Mouse (Mus musculus): ENCODE results near the gene Il4ra.
A peak's percentile ranks its signal among the peaks of the same experiment; 100 is the strongest.

The Il4ra gene

DNA sequence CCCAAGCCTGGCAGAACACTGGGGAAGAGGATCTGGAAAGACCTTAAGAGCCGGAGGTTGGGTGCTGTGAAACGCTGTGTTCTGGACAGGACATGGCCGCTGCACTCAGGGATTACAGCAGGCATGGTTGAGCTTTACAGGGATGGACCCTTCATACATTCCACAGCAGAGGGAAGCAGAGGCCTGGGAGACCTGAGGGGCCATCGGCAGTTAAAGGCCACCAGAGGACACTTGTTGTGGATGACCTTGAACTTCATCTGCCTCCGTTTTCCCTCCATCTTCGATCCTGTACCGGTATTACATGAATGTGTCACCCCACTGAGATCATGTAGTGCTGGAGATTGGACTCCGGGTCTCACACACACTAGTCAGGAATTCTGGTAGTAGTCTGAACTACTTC is 2.0 kb upstream of the Il4ra start:
- DNase-seq (ENCODE audit: low spot score) = no peak

DNA sequence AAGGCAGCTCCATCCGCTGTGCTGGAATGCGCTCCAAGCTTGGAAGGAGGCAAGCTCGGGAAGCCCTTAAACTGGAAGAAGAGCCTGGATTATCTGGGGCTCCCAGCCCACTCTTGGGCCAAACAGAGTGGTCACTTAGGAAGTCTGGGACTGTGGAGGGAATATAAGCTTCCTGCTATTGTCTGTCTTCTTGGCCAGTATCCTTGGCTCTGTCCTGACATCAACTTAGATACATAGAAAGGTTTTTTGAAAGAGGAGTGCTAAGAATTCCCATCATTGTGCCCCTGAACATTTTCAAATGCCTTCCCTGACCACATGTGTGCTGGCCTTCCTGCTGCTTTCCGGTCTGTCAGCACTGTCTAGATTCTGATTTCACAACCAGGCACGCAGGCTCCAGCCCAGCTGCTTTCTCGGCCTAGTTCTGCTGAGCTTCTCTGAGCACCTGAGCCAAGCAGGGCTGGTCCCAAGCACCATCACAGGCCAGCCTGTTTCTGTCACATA is 989 bp upstream of the Il4ra start:
- no peak for DNase-seq (ENCODE audit: low spot score)

DNA sequence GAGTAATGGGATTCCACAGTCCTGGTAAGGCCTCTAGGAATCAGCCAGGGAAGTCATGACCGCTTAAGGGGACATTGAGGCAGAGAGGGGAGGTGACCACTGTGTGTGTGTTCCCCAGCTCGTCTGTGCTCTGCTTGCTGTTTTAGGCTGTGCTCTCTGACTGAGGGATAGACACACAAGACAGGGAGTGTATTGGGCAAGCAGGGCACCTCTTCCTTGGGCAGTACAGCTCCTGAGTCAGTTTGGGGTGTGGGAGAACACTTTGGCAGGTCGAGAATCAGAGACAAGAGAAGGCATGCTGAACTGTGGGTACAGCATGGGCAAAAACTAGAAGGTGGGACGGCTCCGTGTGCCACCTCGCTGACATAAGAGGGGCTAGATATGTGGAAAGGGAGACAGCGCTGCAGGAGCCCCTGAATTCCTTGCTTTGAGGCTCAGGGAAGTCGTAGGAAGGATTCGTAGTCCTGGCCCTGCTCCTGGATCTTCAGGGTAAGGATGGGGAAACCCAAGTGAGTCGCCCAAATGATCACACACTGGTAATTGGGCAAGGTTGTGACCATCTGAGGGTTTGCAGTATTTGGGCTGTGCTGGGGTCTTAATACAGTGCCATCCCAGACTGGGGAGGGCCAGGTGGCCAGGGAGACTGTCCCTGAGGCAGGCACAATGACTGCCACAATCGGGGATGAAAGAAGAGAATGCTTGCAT is 1.1 kb downstream of the Il4ra start:
- no peak for DNase-seq (ENCODE audit: low spot score)

DNA sequence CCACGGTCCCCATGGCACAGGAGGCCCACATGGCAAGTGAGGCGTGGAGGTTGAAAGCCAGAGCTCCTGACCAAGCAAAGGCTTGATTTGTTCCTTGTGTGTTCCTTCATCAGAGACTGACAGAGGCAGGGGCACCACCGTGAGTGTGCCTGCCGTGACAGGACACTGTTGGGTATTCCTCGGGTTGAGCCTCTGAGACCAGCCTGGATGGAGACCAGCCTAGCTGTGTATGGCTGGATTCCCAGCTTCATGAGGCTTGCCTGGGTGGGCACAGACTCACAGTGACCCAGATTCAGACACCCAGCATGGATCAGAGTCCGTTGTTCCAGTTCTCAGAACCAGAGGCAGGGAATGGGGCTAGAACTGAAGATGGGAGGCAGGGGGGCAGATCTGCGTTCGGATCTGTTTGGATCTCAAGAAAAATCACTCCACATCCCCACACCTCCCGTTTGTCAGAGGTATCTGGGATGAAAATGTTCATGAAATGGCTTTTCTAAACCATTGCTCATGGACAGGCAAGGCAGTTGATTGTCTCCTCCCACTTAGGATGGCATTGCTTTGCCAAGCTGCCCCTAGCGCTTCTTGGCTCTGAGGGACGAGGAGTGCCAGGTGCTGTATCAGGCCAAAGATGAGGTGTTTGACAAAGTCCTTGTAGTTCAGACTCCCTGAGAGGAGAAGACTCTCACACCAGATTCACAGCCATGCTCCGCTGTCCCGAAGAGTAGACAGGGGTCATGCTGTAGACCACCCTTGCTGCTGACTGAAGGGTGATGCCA is 1.9 kb downstream of the Il4ra start:
- no peak for DNase-seq (ENCODE audit: low spot score)

DNA sequence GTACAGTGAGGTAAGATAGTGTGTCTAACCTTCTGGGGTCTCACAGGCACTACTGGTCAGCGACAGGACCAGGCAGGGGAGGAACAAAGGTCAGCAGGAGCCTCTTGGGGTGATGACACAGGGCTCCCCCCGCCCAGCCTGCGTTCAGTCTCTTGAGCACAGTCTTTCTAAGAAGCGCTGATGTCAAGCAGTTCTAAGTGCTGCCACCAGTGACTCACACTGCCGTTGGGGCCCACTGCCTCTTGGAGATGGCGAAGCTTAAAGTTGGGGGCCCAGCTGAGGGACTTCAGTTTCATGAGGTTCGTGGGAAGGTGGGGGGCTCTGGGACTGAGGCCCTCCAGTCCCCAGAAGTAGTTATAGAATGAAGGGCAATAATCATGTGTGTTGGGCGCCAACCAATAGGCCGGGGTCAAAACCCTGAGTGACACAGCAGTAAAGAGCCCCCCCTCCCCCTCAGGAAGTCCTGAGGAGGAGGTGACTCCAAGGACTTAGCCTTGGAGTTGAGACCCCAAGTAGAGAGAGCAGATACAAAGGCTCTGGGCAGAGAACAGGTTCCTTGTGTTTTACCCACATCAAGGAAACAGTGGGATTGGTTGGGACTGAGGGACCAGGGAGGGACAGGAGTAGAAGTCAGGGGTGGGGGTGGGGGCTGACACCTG is 2.7 kb downstream of the Il4ra start:
- DNase-seq (ENCODE audit: low spot score) = no peak

DNA sequence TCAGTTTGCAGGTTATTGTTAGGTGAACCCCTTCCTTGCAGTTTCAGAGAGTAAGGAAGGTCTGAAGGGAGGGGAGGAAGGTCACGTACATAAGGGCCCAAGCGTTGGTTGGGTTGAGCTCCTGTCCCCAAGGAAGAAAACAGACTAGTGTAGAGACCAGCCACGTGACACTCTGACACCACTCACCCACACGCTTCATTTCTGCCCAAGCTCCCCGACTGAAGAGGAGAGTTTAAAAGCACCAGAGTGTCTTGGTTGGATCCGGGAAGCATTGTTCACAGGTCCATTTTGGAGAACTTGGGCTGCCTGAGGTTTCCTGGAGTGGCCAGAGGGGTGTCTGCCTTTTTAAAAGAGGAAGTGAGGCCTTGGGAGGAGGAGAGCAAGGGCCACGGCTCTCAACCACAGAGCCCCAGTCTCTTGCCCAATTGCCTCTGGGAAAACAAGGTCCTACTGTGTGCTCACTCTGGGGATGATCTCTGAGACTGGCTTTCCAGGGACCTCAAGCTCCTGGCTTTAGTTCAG is 3.5 kb downstream of the Il4ra start:
- DNase-seq (ENCODE audit: low spot score) = no peak

DNA sequence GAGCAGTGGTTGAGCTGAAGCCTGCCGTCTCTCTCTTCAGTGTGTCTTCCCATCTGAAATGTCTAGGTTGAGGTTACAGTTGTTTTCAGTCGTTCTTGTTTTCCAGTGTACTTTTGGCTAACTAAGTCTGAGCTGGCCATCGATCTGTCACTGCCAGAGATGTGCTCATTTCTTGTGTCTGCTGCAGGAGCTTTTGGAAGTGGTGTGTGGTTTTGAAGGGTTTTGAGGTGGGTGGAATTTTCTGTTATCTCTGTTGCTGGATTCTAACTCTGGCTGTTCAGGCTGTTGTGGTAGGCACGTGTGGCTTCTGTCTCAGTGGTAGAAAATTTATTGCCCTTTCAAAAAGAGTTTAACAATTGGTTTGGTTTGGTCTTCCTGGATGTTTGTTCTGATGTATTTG is 4.2 kb downstream of the Il4ra start:
- no peak for DNase-seq (ENCODE audit: low spot score)

DNA sequence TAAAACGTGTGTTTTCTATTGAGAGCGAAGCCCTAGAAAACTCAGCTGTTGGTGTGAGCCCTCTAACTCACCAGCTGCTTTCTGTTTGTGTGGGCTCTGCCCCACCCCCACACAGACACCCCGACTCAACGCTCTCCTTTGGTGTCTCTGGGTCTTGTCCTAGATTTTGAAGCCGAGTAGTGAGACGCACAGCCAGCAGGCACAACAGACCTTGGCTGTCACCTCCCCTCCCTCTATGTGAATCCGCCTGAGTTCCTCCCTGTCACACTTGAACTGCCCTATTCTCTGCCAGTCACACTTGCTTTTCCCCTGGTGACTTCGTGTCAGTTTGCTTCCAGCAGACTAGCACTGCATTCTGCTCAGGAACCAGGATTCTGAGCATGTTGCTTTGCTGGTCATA is 4.9 kb downstream of the Il4ra start:
- DNase-seq (ENCODE audit: low spot score) = no peak

DNA sequence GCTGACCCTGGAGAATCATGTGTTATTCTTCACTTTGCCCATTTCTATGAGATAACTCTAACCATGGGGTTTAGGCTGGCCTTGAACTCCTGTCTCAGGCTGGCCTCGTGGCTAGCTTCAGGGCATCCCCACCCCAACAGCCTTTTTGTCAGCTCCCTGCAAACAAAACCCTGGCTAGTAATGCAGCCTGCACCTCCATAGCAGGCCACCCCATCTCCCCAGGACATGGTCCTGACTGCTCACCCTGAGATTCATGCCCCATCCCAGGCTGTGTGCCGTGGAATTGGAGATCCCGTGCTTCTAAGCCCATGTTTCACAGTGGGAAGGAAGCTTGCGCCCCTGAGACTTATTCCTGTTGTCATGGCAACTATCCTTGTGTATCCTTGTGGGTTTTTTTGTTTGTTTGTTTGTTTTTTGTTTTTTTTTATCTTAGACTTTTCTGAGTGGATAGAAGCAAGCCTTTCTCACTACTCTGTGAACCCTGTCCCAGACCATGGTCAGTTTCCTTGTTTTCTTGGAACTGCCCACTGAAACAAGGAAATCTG is 6.6 kb downstream of the Il4ra start:
- DNase-seq (ENCODE audit: low spot score) = no peak

DNA sequence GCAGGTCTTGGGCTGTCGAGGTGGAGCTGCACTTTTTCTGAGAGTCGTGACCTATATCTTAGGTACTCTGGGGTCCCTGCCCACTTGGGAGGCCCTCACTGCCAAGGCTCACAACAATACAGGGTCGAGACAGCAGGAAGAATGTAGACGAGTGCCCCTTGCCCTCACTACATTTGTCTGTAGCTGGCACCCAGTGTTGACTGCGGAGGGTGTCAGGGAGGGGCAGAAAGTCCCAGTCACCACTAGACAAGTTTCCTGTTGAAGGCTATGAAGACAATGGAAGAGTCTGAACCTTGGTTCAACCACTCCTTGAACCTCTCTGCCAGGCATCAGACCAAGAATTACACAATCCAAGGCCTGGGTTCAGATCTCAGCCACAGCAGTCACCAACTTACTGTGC is 7.1 kb downstream of the Il4ra start:
- no peak for DNase-seq (ENCODE audit: low spot score)

DNA sequence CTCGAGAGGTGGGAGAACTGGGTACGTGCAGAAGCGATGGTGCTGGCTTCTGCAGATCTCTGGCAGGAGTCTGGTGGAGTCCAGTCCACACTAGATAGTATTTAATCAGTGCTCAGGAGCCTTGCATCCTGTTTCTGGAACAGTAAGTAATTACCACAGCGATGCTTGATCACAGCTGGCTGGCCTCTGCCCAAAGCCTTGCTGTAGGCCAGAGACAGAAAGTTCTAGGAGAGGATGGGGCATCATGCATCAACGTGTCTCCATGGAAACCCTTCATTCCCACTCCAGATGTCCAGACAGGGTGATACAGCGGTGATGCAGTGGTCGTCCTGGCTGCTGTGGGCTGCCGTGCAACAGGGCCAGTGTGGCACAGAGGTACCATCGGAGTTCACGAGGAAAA is 7.6 kb downstream of the Il4ra start:
- DNase-seq (ENCODE audit: low spot score) = no peak

DNA sequence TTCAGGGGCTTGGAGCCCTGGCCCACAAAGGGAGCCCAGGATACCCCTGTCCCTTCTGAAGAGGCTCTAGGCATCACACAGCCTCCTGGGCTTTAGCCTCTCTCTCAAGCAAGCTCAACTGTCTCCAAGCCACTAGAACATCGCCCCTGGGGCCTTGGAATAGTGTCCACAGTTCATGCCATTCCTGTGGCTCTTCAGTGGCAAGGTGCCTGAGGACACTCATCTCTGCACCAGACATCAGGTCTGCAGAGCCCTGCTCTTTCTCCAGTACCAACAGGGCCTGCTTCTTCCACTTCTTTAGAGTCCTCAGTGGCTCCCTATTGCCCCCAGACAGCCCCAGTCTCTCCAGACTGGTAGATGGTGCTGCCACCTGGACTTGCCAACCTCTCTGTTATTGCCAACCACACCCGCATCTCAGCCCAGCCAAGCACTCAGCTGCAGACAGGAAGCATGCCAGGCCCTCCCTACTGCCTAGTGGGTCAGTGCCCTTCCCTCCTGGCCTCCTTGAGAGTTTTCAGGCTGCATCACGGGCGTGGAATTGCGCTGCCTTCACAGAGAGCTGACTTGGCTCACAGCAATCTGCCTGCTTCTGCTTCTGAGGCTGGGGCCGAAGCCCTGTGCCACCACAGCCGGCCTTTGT is 8.3 kb downstream of the Il4ra start:
- DNase-seq (ENCODE audit: low spot score) = peak; percentile 31

DNA sequence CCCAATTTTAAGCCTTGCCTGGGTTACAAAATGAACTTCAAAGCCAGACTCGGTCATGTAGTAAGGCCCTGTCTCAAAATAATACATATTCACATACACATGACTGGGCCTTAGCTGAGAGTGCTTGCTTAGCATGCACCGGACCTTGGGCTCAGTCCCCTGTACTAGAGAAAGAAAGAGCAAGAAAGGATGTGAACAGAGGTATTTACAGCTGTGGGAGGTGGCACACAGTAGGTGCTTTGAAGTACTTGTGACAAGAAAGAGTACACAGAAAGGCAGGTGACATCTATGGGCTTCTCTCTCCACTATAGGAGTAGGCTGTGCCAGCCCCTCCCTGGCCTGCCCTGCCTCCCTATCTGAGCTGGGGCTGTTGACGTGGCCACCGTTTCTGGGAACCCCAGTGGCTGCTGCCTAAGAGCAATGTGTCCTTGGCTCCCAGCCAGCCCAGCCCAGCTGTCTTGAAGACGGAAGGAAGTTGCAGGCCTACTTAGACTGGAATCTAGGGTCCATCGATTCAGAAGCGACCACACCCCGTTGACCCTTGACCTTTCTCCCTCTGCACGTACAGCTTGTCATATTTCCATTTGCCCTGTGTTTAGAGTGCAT is 9.3 kb downstream of the Il4ra start:
- peak; percentile 75 for DNase-seq (ENCODE audit: low spot score)

DNA sequence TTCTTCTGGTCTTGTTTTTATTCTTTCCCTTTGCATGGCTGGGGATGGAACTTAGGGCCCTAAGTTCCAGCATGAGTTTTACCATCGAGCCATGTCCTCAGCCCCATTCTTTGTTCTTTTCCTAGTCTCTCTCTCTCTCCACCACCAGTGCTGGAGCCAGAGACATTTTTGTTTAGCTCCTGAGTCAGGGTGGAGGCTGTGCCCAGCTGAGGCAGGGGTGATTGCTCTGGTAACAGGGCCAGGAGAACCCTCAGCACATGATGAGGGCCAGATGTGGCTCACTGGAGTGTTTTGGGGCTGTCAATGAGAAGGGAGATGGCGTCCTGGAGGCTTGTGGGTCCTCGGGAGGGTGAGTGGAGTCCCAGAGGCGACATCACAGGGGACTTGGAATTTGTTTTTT is 10.5 kb downstream of the Il4ra start:
- DNase-seq (ENCODE audit: low spot score) = no peak

DNA sequence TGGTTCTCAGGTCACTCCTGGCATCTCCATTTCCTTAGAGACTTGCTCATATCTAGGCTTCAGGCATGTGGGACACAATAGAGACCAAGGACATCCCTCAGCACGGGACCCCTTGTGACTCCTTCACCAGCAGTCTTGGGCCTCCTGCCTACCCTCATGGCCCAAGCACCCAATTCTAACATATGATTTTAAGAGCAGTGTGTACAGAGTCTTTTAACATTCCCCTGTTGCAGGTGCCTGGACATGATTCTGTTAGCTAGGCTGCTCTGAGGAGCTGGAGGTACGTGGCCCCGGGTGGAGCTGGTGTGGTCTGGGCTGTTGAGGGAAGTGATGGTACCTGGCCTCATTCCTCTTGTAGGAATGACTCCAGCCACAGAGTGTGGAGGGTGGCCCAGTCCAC is 11.2 kb downstream of the Il4ra start:
- DNase-seq (ENCODE audit: low spot score) = no peak

DNA sequence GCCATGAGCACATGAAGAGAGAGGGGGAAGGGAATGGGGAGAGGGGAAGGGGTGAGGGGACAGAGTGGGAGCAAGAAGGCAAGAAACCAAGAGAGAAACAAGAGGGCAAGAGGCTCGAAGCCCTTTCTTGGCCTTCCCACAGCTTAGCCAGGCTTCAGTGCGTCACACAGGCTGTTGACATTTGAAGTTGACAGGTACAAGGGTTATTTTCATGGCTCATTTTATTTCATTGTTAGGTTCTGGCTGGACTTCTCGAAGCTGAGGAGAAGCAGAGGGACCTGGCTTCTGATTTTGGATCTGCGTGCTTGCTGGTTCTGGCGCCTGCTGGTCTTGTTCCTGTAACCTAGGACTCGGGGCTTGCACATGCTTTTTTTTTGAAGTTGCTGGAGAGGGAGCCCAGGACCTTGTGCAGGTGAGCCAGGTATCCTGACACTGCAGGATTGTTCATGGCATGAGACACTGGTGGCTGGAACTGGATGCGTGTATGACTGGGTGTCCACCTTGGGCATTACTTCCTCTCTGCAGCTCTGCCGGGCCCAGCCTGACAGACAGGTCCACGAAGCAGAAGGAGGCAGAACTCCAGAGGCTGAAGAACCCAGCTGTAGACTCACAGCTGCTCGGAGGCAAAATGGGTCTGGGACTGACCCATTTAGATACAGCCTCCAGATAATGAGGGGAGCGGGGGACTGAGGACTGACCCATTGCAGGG is 12.6 kb downstream of the Il4ra start:
- DNase-seq (ENCODE audit: low spot score) = no peak

DNA sequence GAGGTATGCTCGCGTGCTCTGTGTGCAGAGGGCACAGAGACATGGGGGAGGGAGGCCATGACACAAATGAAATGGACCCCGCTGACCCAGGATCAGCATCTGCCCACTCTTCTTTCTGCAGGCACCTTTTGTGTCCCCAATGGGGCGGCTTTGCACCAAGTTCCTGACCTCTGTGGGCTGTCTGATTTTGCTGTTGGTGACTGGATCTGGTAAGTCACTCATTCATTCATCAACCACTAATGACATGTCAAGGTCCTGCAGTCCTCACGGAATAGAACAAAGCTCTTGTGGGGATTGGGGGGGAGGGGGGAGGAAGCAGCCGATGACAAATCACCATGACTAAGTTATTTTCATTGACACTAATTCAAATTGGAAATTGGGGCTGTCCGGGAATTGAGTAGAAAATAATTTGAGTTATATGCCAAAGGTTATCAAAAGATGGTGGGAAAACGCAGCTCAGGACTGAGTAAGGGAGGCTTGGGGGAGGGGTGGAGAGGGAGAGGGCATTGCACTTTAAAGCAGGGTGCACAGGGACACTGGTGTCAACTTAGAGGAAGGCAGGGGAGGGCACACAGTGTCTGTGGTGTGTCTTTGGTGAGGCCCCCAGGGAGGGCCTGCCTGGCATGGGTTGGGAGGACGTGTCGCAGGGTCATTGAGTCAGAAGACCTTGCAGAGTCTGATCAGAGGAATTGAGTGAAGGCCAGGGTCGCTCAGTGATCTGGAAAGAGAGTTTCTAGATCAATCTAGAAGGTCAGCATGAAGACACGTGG is 13.8 kb downstream of the Il4ra start:
- no peak for DNase-seq (ENCODE audit: low spot score)

DNA sequence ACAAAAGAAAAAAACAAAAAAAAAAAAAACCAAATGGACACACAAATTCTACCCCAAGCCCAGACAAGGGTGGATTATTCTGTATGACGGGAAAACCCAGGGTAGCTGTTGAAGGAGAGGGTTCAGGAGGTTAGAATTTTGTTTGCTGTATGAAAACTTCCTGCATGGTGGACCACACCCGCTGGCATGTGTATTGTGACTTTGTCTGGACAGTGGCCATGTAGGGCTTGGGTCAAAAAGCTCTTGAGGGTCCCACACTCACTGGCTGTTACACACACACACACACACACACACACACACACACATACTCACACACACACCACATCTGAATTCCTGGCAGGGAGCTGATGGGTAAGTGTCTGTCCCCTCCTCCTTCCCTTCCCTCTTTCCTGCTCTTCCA is 14.5 kb downstream of the Il4ra start:
- no peak for DNase-seq (ENCODE audit: low spot score)

DNA sequence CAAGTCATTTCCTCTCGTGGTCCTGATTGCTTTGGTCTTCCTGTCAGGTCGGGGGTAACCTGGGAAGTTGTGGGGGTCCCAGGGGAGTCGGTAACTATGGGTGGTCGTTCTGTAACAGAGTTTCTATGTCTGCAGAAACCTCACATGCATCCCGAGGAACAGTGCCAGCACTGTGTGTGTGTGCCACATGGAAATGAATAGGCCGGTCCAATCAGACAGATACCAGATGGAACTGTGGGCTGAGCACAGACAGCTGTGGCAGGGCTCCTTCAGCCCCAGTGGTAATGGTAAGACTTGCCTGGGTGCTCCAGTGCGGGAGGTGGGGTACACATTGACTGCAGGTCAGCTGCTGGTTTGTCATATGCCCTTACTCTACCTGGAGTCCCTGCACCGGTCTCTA is 17.0 kb downstream of the Il4ra start:
- no peak for DNase-seq (ENCODE audit: low spot score)

DNA sequence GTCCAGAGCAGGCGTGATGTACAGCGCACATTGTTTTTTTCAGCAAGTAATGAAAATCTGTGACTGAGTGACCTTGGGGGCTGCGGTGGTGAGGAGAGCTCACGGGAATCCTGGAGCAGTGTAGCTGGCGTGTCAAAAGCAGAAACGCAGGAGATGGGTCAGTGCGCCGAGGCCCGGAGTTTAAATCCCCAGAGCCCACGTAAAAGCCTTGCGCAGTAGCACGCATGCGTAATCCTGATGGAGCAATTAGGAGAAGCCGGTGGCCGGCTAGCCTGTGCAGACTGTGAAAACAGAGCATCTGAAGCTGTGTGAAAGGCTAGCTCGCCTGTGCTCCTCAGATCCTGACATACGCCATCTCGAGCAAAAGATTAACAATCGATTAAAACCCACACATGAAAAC is 20.0 kb downstream of the Il4ra start:
- no peak for DNase-seq (ENCODE audit: low spot score)
